ENCODE assay signal across 8 mouse cellular contexts in the genomic region with DNA sequence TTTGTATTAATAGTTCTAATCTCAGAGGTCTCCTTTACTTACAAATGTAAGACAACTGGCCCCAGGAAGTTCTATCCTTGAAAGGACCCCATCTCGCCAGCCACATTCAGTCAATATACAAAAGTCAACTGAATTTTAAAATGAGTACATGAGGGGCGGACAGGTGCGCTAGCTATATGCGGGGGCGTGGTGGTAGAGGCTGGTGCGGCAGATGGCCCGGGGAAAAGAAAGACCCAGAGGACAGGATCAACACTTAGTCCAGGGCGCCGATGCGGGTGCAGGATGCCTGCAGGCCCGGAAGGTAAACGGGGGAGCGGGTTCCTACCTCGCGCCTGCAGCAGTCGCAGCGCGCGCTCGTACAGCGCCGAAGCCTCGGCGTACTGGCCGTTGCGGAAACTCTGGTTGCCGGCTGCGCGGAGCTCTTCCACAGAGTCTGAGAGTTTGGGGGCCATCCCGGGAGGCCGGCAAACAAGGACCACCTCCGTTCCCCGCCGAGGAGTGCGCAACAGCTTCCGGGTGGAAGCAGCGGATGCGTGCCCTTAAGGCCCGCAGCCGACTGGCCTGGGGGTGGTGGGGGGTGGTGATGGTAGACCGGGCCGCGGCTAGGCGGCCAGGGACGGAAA. TPM values are rescaled to one million over a fixed set of nuclear protein-coding genes. Genes with fewer than 3 reads are reported as not detected.
DNase-seq lines count a peak whose midpoint lies in the region; ATAC-seq and TF ChIP-seq lines count a peak whose summit lies in the region.

Gene Stk4, plus strand, starts transcription at position 181 of the 623 bp plus-strand sequence.

- H3K4me1 ChIP-seq in kidney, adult 2 months (ENCODE audit: control insufficient read depth, insufficient read depth, low read length): no peaks in the 10 kb centered on the region; the same call in 1 of the 2 replicates
- peaks cover 0 to 7% of the 10 kb centered on the region in 2 experiments; a peak in 2 of 4 replicates for H3K4me1 ChIP-seq in ES-E14 (ENCODE audit: control insufficient read depth in 2 of 2, insufficient read depth in 2 of 2, low read length in 2 of 2, poor library complexity in 1 of 2)
- peaks cover 35% of the 10 kb centered on the region for H3K4me1 ChIP-seq in embryonic facial prominence, embryonic 13.5 days
- H3K4me1 ChIP-seq in midbrain, embryonic 14.5 days (ENCODE audit: control insufficient read depth, insufficient read depth, low read length): peaks cover 12% of the 10 kb centered on the region

- H3K4me3 ChIP-seq in kidney, adult 2 months (ENCODE audit: insufficient read depth, low read depth, low read length): peak within 1 kb of the TSS; percentile 86
- peak within 1 kb of the TSS; percentile 92 to 96 for H3K4me3 ChIP-seq in ES-E14 (ENCODE audit: insufficient read depth in 1 of 2, low read depth in 1 of 2, low read length in 2 of 2, poor library complexity in 1 of 2, severe bottlenecking in 1 of 2)
- H3K4me3 ChIP-seq in embryonic facial prominence, embryonic 13.5 days: peak within 1 kb of the TSS; percentile 95
- H3K4me3 ChIP-seq in midbrain, embryonic 14.5 days (replicated peaks; ENCODE audit: low read depth, low read length): peak within 1 kb of the TSS; percentile 87

- under 1% methylated on average over 45 of the region's 45 CpGs for WGBS in kidney, adult 2 months
- under 1% methylated on average over 45 of the region's 45 CpGs for WGBS in embryonic facial prominence, embryonic 13.5 days
- WGBS in midbrain, embryonic 14.5 days: under 1% methylated on average over 45 of the region's 45 CpGs

- peak within 1 kb of the TSS; percentile 89 for H3K4me2 ChIP-seq in embryonic facial prominence, embryonic 13.5 days
- H3K4me2 ChIP-seq in midbrain, embryonic 14.5 days (ENCODE audit: low read length): peak within 1 kb of the TSS; percentile 85

- no peaks in the 10 kb centered on the region for H3K9me3 ChIP-seq in ES-E14 (ENCODE audit: control insufficient read depth, insufficient read depth, low read depth, low read length)
- H3K9me3 ChIP-seq in embryonic facial prominence, embryonic 13.5 days: no peaks in the 10 kb centered on the region
- H3K9me3 ChIP-seq in midbrain, embryonic 14.5 days (ENCODE audit: control insufficient read depth, low read length): no peaks in the 10 kb centered on the region

- H3K9ac ChIP-seq in ES-E14 (ENCODE audit: insufficient read depth, low read depth, low read length, poor library complexity, severe bottlenecking): peak within 1 kb of the TSS; percentile 92
- H3K9ac ChIP-seq in embryonic facial prominence, embryonic 13.5 days: peak within 1 kb of the TSS; percentile 93
- H3K9ac ChIP-seq in midbrain, embryonic 14.5 days (replicated peaks; ENCODE audit: low read length): peak within 1 kb of the TSS; percentile 84

- ATAC-seq in embryonic facial prominence, embryonic 13.5 days (ENCODE audit: insufficient number of reproducible peaks, insufficient read depth, low FRiP score, low TSS enrichment, low read depth): peak; percentile 11; the same call in 1 of the 2 replicates
- peak; percentile 49; the same call in 1 of the 2 replicates for ATAC-seq in midbrain, embryonic 14.5 days (ENCODE audit: low FRiP score, low TSS enrichment)

- DNase-seq in kidney, adult 2 months: no peak
- no peak for DNase-seq in kidney, postnatal 4 days
- DNase-seq in ES-E14 (ENCODE audit: low read depth, low spot score): no peak
- DNase-seq in heart, postnatal 10 days: no peak
- DNase-seq in left cerebral cortex, adult 8-10 months (ENCODE audit: low spot score in 2 of 2): peak; percentile 17 to 47
- peak; percentile 67 for DNase-seq in midbrain, embryonic 14.5 days
- no peak for DNase-seq in cerebellum, postnatal 4 days (ENCODE audit: low spot score in 2 of 2)

- no peak for TF ChIP-seq POLR2A in kidney, adult 2 months (IDR thresholded peaks at IDR 0.05; ENCODE audit: low read depth, low read length)

- no peaks in the 10 kb centered on the region for H3K27me3 ChIP-seq in kidney, adult 2 months (replicated peaks; ENCODE audit: control insufficient read depth, insufficient read depth, low read length)
- no peaks in the 10 kb centered on the region for H3K27me3 ChIP-seq in embryonic facial prominence, embryonic 13.5 days
- H3K27me3 ChIP-seq in midbrain, embryonic 14.5 days (ENCODE audit: control insufficient read depth, insufficient read depth, low read length): no peaks in the 10 kb centered on the region

- intact Hi-C loops in heart, postnatal 10 days (cut with DNase I): no loop called here

- no peak for TF ChIP-seq CTCF in kidney, adult 2 months (conservative IDR thresholded peaks at IDR 0.05; ENCODE audit: insufficient read depth, insufficient read length, low read depth, low read length)

- peak within 1 kb of the TSS; percentile 49; the same call in 1 of the 2 replicates for H3K27ac ChIP-seq in kidney, adult 2 months (ENCODE audit: insufficient read depth, low read depth, low read length)
- no peak within 1 kb of the TSS; the same call in 1 of the 2 replicates for H3K27ac ChIP-seq in ES-E14 (ENCODE audit: insufficient read depth, low read depth, low read length, poor library complexity, severe bottlenecking)
- H3K27ac ChIP-seq in embryonic facial prominence, embryonic 13.5 days: peak within 1 kb of the TSS; percentile 88
- peak within 1 kb of the TSS; percentile 84 for H3K27ac ChIP-seq in midbrain, embryonic 14.5 days (replicated peaks; ENCODE audit: low read depth, low read length)

- in situ Hi-C loops in ES-E14 (cut with MboI; ENCODE audit: low sequenced_read_pairs in 2 of 2, unreplicated experiment in 2 of 2): no loop called here

- H3K36me3 ChIP-seq in kidney, adult 2 months (ENCODE audit: control insufficient read depth, insufficient read depth, low read length): peaks cover under 1% of the 10 kb centered on the region; the same call in 1 of the 2 replicates
- H3K36me3 ChIP-seq in ES-E14 (ENCODE audit: control insufficient read depth, insufficient read depth, low read length, poor library complexity, severe bottlenecking): peaks cover 12% of the 10 kb centered on the region
- H3K36me3 ChIP-seq in embryonic facial prominence, embryonic 13.5 days: peaks cover 16% of the 10 kb centered on the region
- H3K36me3 ChIP-seq in midbrain, embryonic 14.5 days (ENCODE audit: control insufficient read depth, insufficient read depth, low read length): peaks cover 13% of the 10 kb centered on the region

TF ChIP-seq in ES-E14, 5 proteins besides CTCF, POLR2A, EP300 and RAD21:
- TF ChIP-seq HCFC1 (IDR thresholded peaks at IDR 0.05; ENCODE audit: borderline replicate concordance, insufficient read depth, low read length) (no peak), MAFK (IDR thresholded peaks at IDR 0.05; ENCODE audit: insufficient read depth, low read depth, low read length) (no peak), ZNF384 (IDR thresholded peaks at IDR 0.05; ENCODE audit: low read depth, low read length) (no peak), ZC3H11A (IDR thresholded peaks at IDR 0.05; ENCODE audit: borderline replicate concordance, low read depth, low read length) (no peak), CHD2 (IDR thresholded peaks at IDR 0.05; ENCODE audit: low read depth, low read length) (no peak)

RNA-seq across cellular contexts. Expression of gene Stk4, which starts in this region (rescaled TPM):
- polyA plus RNA-seq in kidney, adult 2 months (2012; rRNA removed): 10.4 and 13.0 TPM in 2 replicates
- 51.1 and 58.5 TPM in 2 replicates for total RNA-seq in ES-E14 (2012; rRNA removed)
- 19.0 and 19.8 TPM in 2 replicates for polyA plus RNA-seq in embryonic facial prominence, embryonic 13.5 days (2015; fragmentation: Nextera tagmentation; extraction: Ambion mirVana)
- 10 to 100 TPM; 20.9 to 21.4 TPM for total RNA-seq in heart, postnatal 10 days (2021)
- total RNA-seq in left cerebral cortex, adult 8-10 months (2022): 10 to 100 TPM; 31.7 to 37.5 (median 34.1) TPM
- 26.3 and 35.0 TPM in 2 replicates for polyA plus RNA-seq in midbrain, embryonic 14.5 days (2014; fragmentation: Nextera tagmentation; extraction: Ambion mirVana)

Comparison
In these comparisons a context has a peak if more than half of its experiments do, and no peak if none do; other contexts are left out.
1. DNase-seq: peak in left cerebral cortex, adult 8-10 months (2 of 2) and midbrain, embryonic 14.5 days (single experiment); none in kidney, adult 2 months (single experiment), kidney, postnatal 4 days (0 of 2), ES-E14 (single experiment), heart, postnatal 10 days (0 of 2) and cerebellum, postnatal 4 days (0 of 2).
2. Peak in every context shown above with its lines, with median percentiles within 50 percentile points of each other: H3K4me3 ChIP-seq and H3K9ac ChIP-seq.